Comparison of ENCODE assay signal across 28 mouse cellular contexts in genomic region chr14:101595301-101596080, GRCm38 (mm10). TPM values are rescaled to one million over a fixed set of nuclear protein-coding genes. Genes with fewer than 3 reads are reported as not detected.
DNase-seq lines count a peak whose midpoint lies in the region; ATAC-seq and TF ChIP-seq lines count a peak whose summit lies in the region.
"Had no signal": no experiment of that assay in that cellular context is flagged by ENCODE, and none has a peak within 500 bp of the region (broad histone marks: within the 10 kb centered on the region; RNA-seq: fewer than 3 reads in every experiment).

No protein-coding gene starts in this region.

- no peaks in the 10 kb centered on the region for H3K27me3 ChIP-seq in heart, embryonic 16.5 days (ENCODE audit: control insufficient read depth, insufficient read depth, low read length)
- H3K27me3 ChIP-seq in forebrain, embryonic 11.5 days (ENCODE audit: control insufficient read depth, insufficient read depth, low read length): no peaks in the 10 kb centered on the region
- H3K27me3 ChIP-seq: heart, embryonic 15.5 days; intestine, embryonic 15.5 days; limb, embryonic 15.5 days; liver, embryonic 13.5 days; midbrain, embryonic 13.5 days had no signal

- peak; percentile 23 for DNase-seq in adrenal gland, postnatal 25 days
- DNase-seq in adrenal gland, postnatal 10 days: no peak
- DNase-seq in heart, adult 8-10 months (ENCODE audit: low spot score): no peak
- peak; percentile 26 to 49 for DNase-seq in kidney, postnatal 25 days
- no peak for DNase-seq in kidney, postnatal 4 days
- DNase-seq in forebrain, embryonic 11.5 days (ENCODE audit: low spot score): no peak
- DNase-seq: cerebellum, adult 11 months; cerebellum, adult 9-10 months; cerebellum, postnatal 36 days; gastrocnemius, postnatal 14 days; heart, adult 2 months; kidney, adult 9 months; layer of hippocampus, postnatal 36 days; liver, embryonic 13.5 days; lung, postnatal 4 days; retina, postnatal 1 day; right cerebral cortex, postnatal 14 days had no signal

- peak overlapping the region; percentile 14; the same call in 1 of the 2 replicates for H3K27ac ChIP-seq in heart, embryonic 16.5 days (ENCODE audit: low read length)
- H3K27ac ChIP-seq in bone marrow macrophage, adult 2 months (ENCODE audit: insufficient read depth, low read depth, low read length): peak overlapping the region; percentile 13; the same call in 1 of the 2 replicates
- H3K27ac ChIP-seq in forebrain, embryonic 11.5 days (ENCODE audit: low read depth, low read length): no peak overlapping the region
- H3K27ac ChIP-seq: heart, adult 2 months; heart, embryonic 15.5 days; intestine, embryonic 15.5 days; limb, embryonic 10.5 days; limb, embryonic 15.5 days; liver, embryonic 13.5 days; midbrain, embryonic 13.5 days had no signal

- TF ChIP-seq CTCF in bone marrow macrophage, adult 2 months (IDR thresholded peaks at IDR 0.05; ENCODE audit: low read depth, low read length): no peak

- peaks cover 9% of the 10 kb centered on the region; the same call in 1 of the 2 replicates for H3K36me3 ChIP-seq in heart, embryonic 16.5 days (ENCODE audit: control insufficient read depth, insufficient read depth)
- H3K36me3 ChIP-seq in forebrain, embryonic 11.5 days (ENCODE audit: control insufficient read depth, insufficient read depth, low read length): no peaks in the 10 kb centered on the region
- H3K36me3 ChIP-seq: heart, embryonic 15.5 days; intestine, embryonic 15.5 days; limb, embryonic 10.5 days; limb, embryonic 15.5 days; liver, embryonic 13.5 days; midbrain, embryonic 13.5 days had no signal

- H3K4me3 ChIP-seq in heart, embryonic 16.5 days (ENCODE audit: low read length): no peak overlapping the region
- no peak overlapping the region for H3K4me3 ChIP-seq in bone marrow macrophage, adult 2 months (ENCODE audit: insufficient read depth, low read length)
- H3K4me3 ChIP-seq in forebrain, embryonic 11.5 days (ENCODE audit: low read depth, low read length): no peak overlapping the region
- H3K4me3 ChIP-seq: heart, adult 2 months; heart, embryonic 15.5 days; intestine, embryonic 15.5 days; limb, embryonic 10.5 days; limb, embryonic 15.5 days; liver, embryonic 13.5 days; midbrain, embryonic 13.5 days had no signal

- 69% methylated on average over 13 of the region's 13 CpGs for WGBS in heart, embryonic 16.5 days
- WGBS in forebrain, embryonic 11.5 days: 96% methylated on average over 13 of the region's 13 CpGs

- no peak for TF ChIP-seq POLR2A in bone marrow macrophage, adult 2 months (IDR thresholded peaks at IDR 0.05; ENCODE audit: borderline replicate concordance, low read depth, low read length)

- peak; percentile 30; the same call in 1 of the 2 replicates for ATAC-seq in heart, embryonic 16.5 days (replicated peaks; ENCODE audit: extremely low read depth, insufficient read depth, low FRiP score)
- ATAC-seq in forebrain, embryonic 11.5 days (replicated peaks; ENCODE audit: low FRiP score): no peak
- ATAC-seq: CD4-positive, CD25-positive, alpha-beta regulatory T cell, adult 4 months; forebrain, embryonic 14.5 days; hindbrain, embryonic 16.5 days; intestine, embryonic 15.5 days; lung, postnatal 0 days; midbrain, embryonic 13.5 days had no signal

- H3K4me2 ChIP-seq in heart, embryonic 16.5 days (ENCODE audit: low read depth, low read length): no peak overlapping the region
- no peak overlapping the region for H3K4me2 ChIP-seq in forebrain, embryonic 11.5 days (ENCODE audit: low read depth, low read length, severe bottlenecking)
- H3K4me2 ChIP-seq: heart, embryonic 15.5 days; intestine, embryonic 15.5 days; limb, embryonic 15.5 days; liver, embryonic 13.5 days; midbrain, embryonic 13.5 days had no signal

- H3K9ac ChIP-seq in heart, embryonic 16.5 days (ENCODE audit: low read length): no peak overlapping the region
- H3K9ac ChIP-seq in forebrain, embryonic 11.5 days (ENCODE audit: low read length): no peak overlapping the region
- H3K9ac ChIP-seq: heart, embryonic 15.5 days; intestine, embryonic 15.5 days; limb, embryonic 15.5 days; liver, embryonic 13.5 days; midbrain, embryonic 13.5 days had no signal

- H3K4me1 ChIP-seq in heart, embryonic 16.5 days (ENCODE audit: control insufficient read depth, insufficient read depth, low read length): peaks cover 12% of the 10 kb centered on the region
- H3K4me1 ChIP-seq in bone marrow macrophage, adult 2 months (ENCODE audit: control insufficient read depth, insufficient read depth, low read length): peaks cover 24% of the 10 kb centered on the region
- no peaks in the 10 kb centered on the region for H3K4me1 ChIP-seq in forebrain, embryonic 11.5 days (replicated peaks; ENCODE audit: control insufficient read depth, insufficient read depth, low read length)
- H3K4me1 ChIP-seq: intestine, embryonic 15.5 days; limb, embryonic 10.5 days; limb, embryonic 15.5 days; liver, embryonic 13.5 days; midbrain, embryonic 13.5 days had no signal

- H3K9me3 ChIP-seq in heart, embryonic 16.5 days (replicated peaks; ENCODE audit: control insufficient read depth, low read length): no peaks in the 10 kb centered on the region
- H3K9me3 ChIP-seq in forebrain, embryonic 11.5 days (ENCODE audit: control insufficient read depth, low read length): no peaks in the 10 kb centered on the region
- H3K9me3 ChIP-seq: heart, embryonic 15.5 days; intestine, embryonic 15.5 days; limb, embryonic 10.5 days; limb, embryonic 15.5 days; liver, embryonic 13.5 days; midbrain, embryonic 13.5 days had no signal

RNA-seq across cellular contexts. Expression of gene Tbc1d4, which starts 13.5 kb away (rescaled TPM):
- total RNA-seq in adrenal gland, postnatal 25 days (2021): 52.8 and 87.6 TPM in 2 replicates
- 10 to 100 TPM; 26.2 to 61.3 TPM for total RNA-seq in adrenal gland, postnatal 10 days (2021)
- 25.8 and 25.9 TPM in 2 replicates for polyA plus RNA-seq in heart, embryonic 16.5 days (2015; fragmentation: Nextera tagmentation; extraction: Ambion mirVana)
- total RNA-seq in heart, adult 8-10 months (2022): 100 to 1,000 TPM in 1 of 4 experiments, 10 to 100 TPM in 3; 78.5 to 103 (median 84.6) TPM
- 17.2 and 18.4 TPM in 2 replicates for polyA plus RNA-seq in bone marrow macrophage, adult 2 months (2012; ENCODE audit: insufficient read depth, insufficient read length, missing spikeins)
- 5.5 and 6.8 TPM in 2 replicates for polyA plus RNA-seq in forebrain, embryonic 11.5 days (2014; fragmentation: Nextera tagmentation; extraction: Ambion mirVana)

RNA-seq across cellular contexts. Expression of gene Commd6, which starts 45.0 kb away (rescaled TPM):
- total RNA-seq in adrenal gland, postnatal 25 days (2021): 101 and 111 TPM in 2 replicates
- 10 to 100 TPM; 62.2 to 69.4 TPM for total RNA-seq in adrenal gland, postnatal 10 days (2021)
- polyA plus RNA-seq in heart, embryonic 16.5 days (2015; fragmentation: Nextera tagmentation; extraction: Ambion mirVana): 65.9 and 75.3 TPM in 2 replicates
- total RNA-seq in heart, adult 8-10 months (2022): 10 to 100 TPM; 30.4 to 38.5 (median 34.1) TPM
- polyA plus RNA-seq in bone marrow macrophage, adult 2 months (2012; ENCODE audit: insufficient read depth, insufficient read length, missing spikeins): 50.4 and 56.2 TPM in 2 replicates
- 110 and 113 TPM in 2 replicates for polyA plus RNA-seq in forebrain, embryonic 11.5 days (2014; fragmentation: Nextera tagmentation; extraction: Ambion mirVana)

RNA-seq across cellular contexts. Expression of gene Uchl3, which starts 58.3 kb away (rescaled TPM):
- 38.4 and 41.3 TPM in 2 replicates for total RNA-seq in adrenal gland, postnatal 25 days (2021)
- 10 to 100 TPM; 40.9 to 47.1 TPM for total RNA-seq in adrenal gland, postnatal 10 days (2021)
- 79.9 and 95.2 TPM in 2 replicates for polyA plus RNA-seq in heart, embryonic 16.5 days (2015; fragmentation: Nextera tagmentation; extraction: Ambion mirVana)
- 10 to 100 TPM; 40.0 to 47.3 (median 43.6) TPM for total RNA-seq in heart, adult 8-10 months (2022)
- polyA plus RNA-seq in bone marrow macrophage, adult 2 months (2012; ENCODE audit: insufficient read depth, insufficient read length, missing spikeins): 27.3 and 33.3 TPM in 2 replicates
- polyA plus RNA-seq in forebrain, embryonic 11.5 days (2014; fragmentation: Nextera tagmentation; extraction: Ambion mirVana): 172 and 174 TPM in 2 replicates

Comparison
In these comparisons a context has a peak if more than half of its experiments do, and no peak if none do; other contexts are left out.
1. DNase-seq: peak in adrenal gland, postnatal 25 days (single experiment) and kidney, postnatal 25 days (2 of 2); none in adrenal gland, postnatal 10 days (single experiment), heart, adult 8-10 months (single experiment), kidney, postnatal 4 days (0 of 2) and forebrain, embryonic 11.5 days (single experiment).